Mouse (Mus musculus): ENCODE data around the gene Adh4. TPM values are rescaled to one million over a fixed set of nuclear protein-coding genes. Genes with fewer than 3 reads are reported as not detected.
"Not testable (repeated sequence)": the region's sequence is repeated elsewhere in the genome, so short reads cannot be mapped to it uniquely, and the experiment has no call there.

Gene Adh4
- total RNA-seq, 2 experiments from 2014 or later, result not detected

- DNase-seq, result no peak
These were observed 33.0 kb downstream of the Adh4 start for GRCm38 (mm10) chr3:138448077-138448860.

GRCm38 (mm10) chr3:138452169-138452568 is 36.9 kb downstream of the Adh4 start:
- no peak for DNase-seq

DNA sequence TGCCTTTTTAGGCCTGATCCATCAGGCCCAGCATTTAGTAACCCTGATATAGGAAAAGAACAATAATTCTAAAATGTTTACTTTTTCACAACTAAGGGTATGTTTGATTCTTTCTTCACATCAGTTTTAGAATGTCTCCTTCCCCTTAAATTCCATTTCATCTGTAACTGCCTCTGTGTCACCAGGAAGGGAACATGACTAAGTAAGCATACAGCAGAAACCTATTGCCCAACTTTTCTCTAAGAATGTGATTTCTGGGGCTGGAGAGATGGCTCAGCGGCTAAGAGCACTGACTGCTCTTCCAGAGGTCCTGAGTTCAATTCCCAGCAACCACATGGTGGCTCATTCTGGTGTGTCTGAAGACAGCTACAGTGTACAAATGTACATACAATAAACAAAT is 39.0 kb downstream of the Adh4 start:
- no peak for DNase-seq

GRCm38 (mm10) chr3:138454711-138455435 is 39.6 kb downstream of the Adh4 start:
- no peak for DNase-seq

- DNase-seq, result no peak
These were observed 43.2 kb downstream of the Adh4 start for GRCm38 (mm10) chr3:138458441-138458840.

DNA sequence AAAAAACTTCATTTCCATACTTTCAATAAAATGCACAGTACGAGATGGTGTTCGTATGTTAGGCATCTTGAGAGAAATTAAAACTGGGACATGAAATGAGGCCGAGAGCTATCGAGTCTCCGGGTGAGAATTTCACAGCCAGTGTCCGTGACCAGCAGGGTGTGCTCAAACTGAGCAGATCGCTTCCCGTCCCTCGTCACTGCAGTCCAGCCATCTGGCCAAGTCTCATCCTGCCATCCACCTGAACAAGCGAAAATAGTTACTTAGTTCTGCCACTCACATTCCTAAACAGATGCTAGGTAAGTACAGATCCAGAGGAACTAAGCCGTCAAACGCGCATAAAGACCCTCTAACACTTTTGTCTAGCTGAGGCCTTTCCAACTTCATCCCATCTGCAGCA is 45.0 kb downstream of the Adh4 start:
- no peak for DNase-seq

DNA sequence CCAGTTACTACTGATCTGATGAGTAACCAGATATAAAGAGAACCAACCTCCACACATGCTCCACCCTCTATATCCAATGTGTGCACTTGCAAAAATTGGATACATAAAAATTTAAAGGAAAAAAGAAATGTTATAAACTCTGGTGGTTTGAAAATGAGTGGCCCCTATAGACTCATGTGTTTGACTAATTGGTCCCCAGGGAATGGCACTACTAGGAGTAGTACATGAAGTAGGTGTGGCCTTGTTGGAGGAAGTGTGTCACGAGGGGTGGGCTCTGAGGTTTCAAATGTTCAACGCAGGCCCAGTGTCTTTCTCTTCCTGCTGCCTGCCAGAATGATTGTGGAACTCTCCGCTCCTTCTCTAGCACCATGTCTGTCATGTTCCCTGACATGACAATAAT is 46.6 kb downstream of the Adh4 start:
- DNase-seq, result no peak

DNA sequence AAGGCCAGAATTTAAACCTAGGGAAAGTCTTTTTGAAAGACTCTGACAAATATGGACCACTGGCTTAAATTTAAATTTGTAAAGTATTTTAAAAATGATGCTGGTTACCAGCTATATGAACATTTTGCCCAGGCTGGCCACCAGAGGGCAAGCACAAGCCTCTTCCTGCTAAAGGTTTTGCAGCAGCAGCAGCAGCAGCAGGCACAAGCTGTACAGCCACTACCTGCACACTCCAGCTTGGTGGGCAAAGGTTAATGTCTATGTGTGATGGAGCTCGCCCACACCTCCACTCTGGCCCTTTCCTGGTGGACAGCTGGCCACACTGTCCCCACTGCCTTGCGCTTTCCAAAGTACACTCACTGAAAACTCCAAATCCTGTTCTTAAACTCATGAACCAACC is 47.9 kb downstream of the Adh4 start:
- DNase-seq, result no peak

GRCm38 (mm10) chr3:138463807-138464206 is 48.5 kb downstream of the Adh4 start:
- DNase-seq, result no peak

DNA sequence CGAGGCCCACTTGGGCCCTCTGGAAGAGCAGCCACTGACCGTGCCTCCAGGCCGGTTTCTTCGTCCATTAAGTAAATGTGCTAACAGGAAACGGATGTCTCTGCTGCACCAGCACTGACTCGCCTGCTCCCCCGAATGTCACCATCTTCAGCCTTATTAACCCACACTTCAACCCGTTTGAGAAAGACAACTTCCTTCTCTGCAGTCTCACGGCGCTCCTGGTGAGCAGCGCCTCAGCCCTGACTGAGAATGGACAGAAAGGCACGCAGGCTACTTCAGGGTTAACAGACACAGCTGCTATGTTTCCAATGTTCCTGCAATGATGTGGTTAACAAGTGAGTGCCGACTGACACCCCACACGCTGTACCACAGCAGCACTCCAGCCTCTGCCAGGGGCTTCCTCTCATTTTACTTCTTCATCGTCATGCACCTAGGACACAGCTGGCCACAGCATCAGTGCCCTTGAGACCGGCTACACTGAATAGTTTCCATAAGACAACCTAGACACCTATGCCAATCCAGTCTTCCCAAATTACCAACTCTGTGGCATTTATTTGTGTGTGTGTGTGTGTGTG is 49.4 kb downstream of the Adh4 start:
- DNase-seq, result no peak

GRCm38 (mm10) chr3:138466656-138467055 is 51.4 kb downstream of the Adh4 start:
- not testable (repeated sequence) for DNase-seq

GRCm38 (mm10) chr3:138471066-138471465 is 55.8 kb downstream of the Adh4 start:
- no peak for DNase-seq

DNA sequence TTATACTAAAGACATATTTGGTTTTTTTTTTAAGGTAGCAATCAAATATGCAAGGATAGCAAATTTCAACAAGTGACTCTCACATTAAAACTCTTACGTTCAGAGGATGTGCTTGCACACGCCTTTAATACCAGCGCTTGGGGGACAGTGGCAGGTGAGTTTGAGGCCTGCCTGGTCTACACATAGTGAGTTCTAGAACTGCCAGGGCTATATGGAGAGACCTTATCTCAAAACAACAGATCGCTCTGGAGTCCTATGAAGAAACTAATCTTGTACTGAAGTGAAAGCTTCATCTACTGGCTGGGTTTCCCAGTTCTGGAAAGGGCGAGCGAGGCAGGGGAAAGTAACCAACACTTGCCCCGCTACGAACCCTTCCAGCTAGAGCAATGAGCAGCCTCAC is 64.2 kb downstream of the Adh4 start:
- no peak for DNase-seq

Other genes starting within 250 kb of the Adh4 start
- gene 4930579F01Rik, start 221.6 kb upstream of the Adh4 start, total RNA-seq (2021), result not detected
- gene Adh7, start 197.7 kb upstream of the Adh4 start, total RNA-seq (2021), result 1 to 10 TPM in 1 of 2 experiments, under 1 TPM in 1; 0.23 to 1.5 TPM
- gene Adh1, start 154.5 kb upstream of the Adh4 start, total RNA-seq (2021), result 10 to 100 TPM; 25.2 to 50.3 TPM
- gene Adh6a, start 102.2 kb upstream of the Adh4 start, total RNA-seq (2021), result not detected
- not detected for gene Adh6b, start 73.7 kb upstream of the Adh4 start, total RNA-seq (2021)
- gene Adh5, start 27.6 kb downstream of the Adh4 start, total RNA-seq (2021), result 10 to 100 TPM; 55.9 to 57.2 TPM
- gene Metap1, start 74.0 kb downstream of the Adh4 start, total RNA-seq (2021), result 10 to 100 TPM; 40.4 to 46.1 TPM
- gene Eif4e, start 110.7 kb downstream of the Adh4 start, total RNA-seq (2021), result 100 to 1,000 TPM; 109 to 113 TPM